Mouse (Mus musculus) testis, postnatal 10 days (tissue): Measurements from ENCODE around the gene Cmss1.

ENCODE experiments used
- DNase-seq: peaks from one replicate; pipeline ENCODE4 v3.0.0; 2021; ENCODE audit warnings: low spot score

The Cmss1 gene

DNA sequence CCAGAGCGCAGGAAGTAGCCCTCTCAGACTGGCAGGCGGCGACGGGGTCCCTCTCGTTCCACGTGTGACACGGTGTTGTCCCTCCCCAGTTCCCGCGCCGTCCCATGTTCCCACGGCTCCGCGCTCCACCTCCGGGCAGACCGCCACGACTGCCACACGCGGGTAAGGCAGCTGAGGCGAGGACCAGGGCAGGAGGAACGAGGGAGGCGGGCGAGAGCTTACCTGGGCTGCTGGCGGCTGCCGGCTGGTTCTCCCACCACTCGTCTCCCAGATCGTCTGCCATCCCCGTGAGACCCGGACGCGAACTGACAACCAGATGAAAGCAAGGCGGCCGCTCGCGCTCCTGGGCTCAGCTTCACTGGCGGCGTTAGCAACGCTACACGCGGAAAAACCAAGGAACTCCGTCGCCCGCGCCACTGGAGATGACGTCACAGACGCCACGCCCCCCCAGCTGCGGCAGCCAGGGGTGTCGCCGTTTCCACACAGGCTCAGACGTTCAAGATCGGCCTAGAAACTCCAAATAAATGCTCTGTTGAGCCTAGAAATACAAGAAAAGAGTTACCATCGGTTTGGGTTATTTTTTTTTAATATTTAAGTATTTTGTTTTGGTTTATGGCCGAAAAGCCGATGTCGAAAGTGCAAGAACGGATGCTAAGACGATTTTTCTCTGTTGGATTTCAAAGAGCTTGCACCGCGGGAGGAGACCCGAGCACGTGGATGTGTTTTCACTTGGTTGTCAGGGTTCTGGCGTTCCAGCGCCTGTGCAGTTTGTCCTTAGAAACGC lies at the start of gene Cmss1:
Gene Cmss1, minus strand, starts transcription at position 421 of the 784 bp plus-strand sequence.
- DNase-seq, result peak; percentile 94

DNA sequence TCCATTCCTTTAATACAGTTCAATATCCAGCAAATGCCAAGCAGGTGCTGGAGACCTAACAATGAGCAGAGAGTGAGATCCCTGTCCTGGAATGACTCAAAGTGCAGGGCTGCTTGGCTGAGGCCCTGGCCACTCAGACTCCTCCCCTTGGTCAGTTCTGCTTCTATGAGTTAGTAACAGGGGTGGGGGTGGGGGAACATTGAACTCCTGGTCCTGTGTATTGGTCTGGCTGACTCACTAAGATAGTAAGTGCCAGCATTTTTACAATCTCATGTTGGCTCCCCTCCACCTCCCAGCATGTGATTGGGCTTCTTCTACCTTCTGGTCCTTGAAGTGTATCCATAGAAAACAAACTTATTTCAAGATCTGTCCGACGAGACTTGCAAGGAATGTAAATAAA lies 43.2 kb upstream of the Cmss1 start:
- DNase-seq, result no peak

DNA sequence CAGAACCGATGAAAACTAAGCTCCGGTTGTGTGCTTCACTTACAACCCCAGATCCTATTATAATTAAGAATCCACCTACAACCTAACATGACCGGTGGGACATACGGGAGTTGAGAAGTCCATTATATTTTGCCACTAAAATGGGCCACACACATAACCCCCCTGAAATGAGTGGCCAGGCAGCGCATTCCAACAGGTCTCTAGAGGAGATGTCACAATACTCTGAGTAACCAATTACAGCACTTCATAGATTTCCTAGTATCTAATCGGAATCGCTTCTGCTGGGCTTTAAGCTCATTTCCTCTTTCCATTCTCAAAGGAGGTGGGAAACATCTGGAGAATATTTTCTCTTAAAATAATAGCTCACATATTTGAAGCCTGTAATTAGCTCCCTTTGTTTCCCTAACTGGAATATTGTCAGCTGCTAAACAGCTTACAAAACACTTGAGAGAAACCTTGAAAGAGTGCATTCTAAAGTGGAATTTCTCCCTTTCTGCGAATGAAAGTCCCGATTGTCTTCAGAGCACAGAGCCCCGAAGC lies 34.8 kb upstream of the Cmss1 start:
- no peak for DNase-seq

DNA sequence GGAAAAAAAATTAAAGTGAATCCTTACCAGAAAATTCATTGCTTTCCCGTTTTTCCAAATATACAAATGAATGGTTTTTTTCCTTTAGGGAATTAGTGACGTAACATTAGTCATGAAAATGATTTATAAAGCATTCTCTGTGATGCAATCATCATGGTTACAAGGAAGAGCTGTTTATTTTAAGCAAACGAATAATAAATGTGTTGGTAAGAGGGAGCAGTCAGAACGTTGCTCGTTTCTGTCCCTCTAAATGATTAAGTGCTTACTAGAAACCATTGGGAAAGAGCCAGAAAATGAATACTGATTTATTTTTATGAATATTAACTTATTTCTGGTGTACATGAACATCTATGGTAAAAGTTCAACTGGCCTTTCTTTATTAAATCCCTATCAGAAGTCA lies 28.1 kb upstream of the Cmss1 start:
- no peak for DNase-seq

DNA sequence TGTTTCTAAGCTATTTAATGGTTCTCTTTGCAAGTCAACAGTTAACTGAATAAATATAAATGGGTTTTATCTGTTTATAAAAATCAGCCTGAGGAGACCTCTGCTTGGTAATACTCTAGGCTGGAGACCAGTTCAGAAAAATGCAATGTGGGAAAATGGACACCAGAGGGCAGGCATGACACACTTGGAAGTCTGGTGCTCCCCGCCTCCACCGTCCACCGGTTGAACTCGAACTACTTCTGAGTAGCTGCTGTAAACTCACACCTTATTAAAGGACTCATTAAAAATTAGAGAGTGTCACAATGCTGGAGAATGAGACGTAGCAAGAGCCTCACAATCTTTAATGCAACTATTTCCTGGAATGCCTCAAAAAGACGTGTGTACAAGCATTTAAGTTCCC lies 27.5 kb upstream of the Cmss1 start:
- DNase-seq, result peak; percentile 80

DNA sequence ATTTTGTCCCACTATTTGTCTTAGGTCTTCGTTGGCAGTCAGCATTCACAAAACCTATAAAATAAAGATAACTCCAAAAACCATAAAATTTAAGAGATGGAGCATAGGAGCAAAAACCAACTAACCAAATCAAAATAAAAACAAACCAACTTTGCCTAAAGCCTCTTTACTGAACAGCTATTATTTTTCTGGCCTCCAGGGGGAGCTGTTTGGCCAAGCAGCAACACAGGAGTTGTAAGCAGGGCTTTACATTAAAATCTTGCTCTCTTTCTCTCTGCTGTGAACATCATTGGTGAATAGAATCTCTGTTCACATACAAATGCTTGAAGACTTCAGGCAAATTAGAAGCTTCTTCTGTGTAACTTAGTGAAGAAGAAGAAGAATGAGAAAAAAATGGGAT lies 5.1 kb upstream of the Cmss1 start:
- DNase-seq, result peak; percentile 49

DNA sequence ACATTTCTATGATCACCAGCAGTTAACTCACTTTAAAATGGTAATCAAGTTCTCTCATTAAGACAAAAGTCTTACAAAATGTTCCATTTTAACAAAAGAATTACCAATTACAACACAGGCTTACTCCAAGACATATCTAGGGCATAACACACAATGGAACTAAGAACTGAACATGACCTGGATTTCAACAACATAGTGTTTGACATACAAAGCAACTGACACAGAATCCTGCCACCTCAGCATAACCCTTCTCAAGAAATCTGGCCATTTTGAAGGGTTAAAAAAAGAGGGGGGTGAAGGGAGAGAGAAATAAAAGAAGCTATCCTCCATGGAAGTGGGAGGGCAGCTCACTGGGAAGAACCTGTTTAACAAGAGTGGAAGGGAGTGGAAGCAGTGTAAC lies 5.6 kb downstream of the Cmss1 start:
- no peak for DNase-seq

DNA sequence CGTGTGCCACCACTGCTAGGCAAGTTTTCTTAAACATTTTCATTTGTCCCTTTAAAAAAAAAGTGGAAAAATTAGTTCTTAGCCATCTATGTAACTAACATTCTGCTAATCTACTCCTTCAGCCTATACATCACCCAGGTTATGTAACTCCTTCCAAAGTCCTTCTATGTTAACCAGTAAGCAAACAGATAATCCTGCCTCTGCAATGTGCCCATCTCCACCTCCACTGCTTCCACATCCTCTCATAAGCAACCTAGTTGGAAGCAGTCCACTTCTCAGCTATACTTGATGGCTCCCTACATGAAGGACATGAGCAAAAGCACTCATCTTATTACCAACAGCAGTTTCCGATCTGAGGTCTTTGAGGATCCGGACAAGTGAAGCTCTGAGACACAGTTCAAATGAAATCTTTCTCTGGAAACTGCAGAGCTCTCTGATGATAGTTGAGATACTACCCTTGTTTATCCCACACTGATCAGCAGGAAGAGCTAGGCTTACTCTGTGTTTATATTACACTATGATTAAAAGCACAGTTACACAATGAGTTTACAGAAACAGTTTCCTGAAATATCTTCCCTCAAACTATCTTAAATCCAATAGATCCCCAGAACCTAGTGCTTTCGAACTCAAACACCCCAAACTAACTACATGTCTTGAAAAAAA lies 9.2 kb downstream of the Cmss1 start:
- no peak for DNase-seq

DNA sequence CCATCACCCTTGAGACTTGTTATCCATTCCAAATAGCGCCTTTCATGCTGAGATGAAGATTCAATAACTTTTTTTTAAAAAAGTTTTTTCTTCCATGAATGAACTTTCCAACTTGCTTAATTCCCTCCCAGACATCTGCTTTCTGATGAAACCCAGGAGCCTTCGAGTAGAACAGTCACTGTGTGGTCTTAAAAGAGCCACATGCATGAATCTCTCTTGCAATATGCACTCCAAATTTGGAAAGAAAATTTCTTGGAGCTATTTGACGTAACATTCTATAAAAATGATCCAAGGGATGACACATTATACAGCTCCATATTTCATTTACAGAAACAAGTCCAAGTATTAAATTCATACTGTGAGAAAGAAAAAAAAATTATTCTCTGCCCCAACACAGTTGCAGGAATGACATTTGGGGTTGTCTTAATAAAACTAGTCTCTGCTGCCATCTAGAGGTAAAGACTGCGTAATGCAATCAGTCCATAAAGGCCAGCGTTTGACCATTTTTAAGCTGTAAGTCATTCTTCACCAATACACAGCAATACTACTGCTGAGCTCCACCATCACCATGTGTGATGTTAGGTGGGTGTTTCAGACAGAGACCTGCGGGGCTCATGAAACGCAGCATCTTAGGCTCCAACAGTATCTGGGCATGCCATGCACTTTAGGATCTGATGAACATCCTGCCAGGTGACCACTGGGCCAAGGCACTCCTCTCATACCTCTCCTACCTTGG lies 13.1 kb downstream of the Cmss1 start:
- DNase-seq, result no peak

DNA sequence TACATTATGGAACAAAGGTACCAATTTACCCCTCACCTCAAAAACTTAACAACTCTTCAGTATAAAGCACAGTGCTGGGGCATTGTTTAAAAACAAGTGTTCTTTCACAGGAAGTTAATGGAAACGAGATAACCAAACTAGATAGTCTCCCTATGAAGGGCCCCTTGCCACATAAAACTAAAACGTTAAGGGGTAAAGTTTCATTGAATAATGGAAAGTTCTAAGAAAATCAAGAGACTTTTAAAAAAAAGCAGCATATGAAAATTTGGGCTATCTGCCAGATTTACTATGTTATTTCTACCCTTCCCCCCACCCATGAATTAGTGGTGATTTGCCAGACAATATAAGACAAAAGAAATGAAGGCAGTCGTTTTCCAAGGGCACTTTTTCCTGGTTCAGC lies 21.5 kb downstream of the Cmss1 start:
- no peak for DNase-seq

DNA sequence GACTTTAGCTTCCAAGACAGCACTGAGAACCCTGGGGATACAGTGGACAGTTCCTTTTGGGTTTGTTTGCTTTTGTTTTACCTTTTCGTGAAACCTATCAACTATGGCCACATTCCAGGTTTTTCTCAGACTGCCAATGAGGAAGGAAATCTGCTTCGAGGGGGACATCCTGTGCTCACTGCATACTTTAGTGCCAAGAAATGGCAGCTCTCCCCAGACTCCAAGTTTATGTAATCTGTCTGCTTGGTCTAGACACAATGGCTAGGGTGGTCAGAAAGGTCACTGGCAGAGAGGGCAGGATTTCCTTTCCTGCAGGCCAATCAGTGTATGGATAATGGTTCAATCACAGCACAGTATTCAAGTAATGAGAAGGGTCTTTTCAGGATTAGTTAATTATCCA lies 24.7 kb downstream of the Cmss1 start:
- DNase-seq, result no peak

DNA sequence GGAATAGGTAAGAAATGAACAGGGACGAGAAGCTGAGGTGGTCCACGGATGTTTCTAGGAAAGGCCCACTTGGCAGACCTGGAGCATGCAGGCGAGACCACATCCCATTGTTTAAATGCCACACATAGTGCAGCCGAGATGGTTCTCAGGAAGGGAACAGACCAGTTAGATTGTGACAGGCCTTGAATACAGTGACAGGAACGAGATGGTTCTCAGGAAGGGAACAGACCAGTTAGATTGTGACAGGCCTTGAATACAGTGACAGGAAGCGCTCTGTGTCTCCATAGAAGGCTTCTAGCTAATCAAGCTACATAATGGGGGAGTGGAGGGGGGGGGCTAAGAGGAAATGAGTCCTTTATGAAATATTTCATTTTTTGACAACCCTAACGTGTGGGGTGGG lies 26.6 kb downstream of the Cmss1 start:
- DNase-seq, result no peak

DNA sequence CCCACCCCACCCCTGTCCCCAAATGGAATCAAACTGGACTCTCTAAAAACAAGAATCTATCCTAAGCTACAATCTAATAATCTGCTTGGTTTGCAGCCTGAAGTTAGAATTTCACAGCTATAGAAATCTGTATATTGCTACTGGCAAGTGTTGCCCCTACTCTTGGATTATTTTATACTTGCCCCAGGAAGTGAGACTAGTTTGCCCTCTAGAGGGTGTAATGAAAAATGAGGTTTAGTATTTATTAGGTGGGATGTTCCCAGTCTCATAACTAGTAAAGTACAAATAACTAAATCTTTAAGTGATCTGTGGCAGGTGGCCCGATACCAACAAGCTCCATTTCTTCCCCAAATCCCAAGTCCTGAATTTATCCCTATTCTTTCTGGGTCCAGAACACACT lies 29.1 kb downstream of the Cmss1 start:
- no peak for DNase-seq

DNA sequence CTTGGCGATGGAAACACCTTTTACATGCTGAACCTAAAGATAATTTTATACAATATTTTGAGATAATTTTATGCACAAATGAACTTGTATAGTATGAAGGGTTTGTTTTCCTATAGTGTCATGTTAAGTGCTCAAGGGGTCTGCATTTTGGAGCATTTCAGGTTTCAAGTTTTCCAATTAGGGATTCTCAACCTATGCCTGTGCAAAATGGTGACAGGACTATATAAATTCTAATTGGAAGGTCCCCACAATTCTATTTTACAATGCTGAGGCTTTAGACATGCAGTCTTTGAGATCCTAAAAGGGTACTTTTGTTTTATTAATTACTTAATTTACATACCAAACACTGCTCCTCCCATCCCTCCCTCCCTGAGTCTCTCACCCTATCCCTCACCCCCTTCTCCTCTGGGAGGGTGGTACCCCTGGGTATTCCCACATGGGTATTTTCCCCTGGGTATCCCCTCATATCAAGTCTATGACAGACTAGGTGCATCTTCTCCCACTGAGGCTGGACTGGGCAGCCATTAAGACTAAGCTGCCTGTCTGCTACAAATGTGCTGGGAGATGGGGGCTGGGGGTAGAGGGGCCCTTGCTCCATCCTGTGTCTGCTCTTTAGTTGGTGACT lies 30.8 kb downstream of the Cmss1 start:
- DNase-seq, result no peak

DNA sequence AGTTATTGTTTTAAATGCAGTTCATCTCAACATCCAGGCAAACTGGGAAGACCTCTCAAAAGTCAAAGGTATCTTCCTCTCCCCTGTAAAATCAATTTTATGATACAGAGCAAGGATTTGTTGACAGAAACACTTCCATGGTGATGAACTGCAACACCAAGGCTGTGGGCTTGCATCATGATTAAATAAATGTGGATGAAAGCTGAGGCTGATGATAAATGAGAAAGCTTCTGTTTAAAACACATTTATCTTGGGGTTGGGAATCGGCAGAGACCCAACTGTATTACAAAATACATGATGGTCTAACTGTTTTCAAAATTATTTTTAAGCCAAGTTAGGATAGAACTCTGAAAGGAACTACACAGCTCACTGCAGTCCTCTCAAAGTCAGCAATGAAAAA lies 32.8 kb downstream of the Cmss1 start:
- no peak for DNase-seq

DNA sequence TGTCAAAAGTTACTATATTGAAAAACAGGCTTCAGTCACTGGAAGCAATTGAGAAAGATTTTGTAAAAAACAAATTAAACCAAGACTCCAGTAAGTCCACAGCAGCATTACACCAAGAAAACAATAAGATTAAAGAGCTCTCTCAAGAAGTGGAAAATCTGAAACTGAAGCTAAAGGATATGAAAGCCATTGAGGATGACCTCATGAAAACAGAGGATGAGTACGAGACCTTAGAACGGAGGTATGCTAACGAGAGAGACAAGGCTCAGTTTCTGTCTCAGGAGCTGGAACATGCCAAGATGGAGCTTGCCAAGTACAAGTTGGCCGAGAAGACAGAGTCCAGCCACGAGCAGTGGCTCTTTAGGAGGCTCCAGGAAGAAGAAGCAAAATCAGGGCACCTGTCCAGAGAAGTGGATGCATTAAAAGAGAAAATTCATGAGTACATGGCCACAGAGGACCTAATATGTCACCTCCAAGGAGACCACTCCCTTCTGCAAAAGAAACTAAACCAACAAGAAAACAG lies 35.8 kb downstream of the Cmss1 start:
- DNase-seq, result no peak

DNA sequence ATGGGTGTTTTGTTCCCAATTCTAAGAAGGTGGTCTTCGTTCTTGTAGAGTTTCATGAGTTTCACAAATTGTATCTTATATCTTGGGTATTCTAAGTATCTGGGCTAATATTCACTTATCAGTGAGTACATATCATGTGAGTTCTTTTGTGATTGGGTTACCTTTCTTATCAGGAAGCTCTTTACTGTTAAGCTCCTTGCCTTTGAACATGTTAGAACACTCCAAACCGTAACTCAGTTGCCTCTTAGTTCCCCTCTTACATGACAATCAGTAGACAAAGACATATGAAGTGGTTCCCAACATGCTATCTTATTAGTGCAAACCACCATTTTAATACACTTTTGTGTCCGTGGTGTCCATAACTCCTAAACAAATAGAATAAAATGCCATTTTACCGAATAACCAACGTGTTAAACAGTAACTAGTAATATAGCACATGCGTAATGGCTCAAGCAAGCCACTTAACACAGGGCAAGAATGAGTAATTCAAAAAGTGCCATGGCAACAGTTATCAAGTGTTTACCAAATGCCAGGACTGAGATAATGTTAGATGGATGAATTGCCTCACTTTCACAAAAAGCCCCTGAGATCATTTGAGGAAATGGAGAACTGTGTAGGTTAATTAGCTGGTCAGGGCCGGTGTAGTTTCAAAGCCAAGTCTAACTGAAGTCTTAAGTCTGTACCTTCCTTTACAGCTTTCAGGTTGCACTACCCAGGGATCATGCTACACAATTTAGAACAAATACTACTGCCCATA lies 37.8 kb downstream of the Cmss1 start:
- no peak for DNase-seq

DNA sequence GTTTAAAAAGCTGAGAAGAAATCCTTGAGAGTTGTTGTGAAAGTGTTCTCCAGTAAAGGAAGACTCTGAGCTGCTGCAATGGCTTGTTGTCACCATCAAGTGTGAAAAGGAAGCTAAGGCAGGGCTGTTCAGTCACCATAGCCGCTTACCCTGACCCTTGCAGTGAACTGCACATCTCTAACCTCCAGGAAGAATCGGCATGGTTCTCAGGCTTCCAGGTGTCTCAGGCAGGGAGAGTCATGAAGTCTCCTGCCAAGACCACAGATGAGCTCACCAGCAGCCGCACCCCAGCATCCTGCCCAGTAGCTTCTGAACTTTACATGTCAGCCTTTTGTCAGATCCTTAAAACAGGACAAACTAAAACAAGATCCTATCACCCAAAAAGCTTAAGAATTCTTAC lies 40.4 kb downstream of the Cmss1 start:
- DNase-seq, result no peak

DNA sequence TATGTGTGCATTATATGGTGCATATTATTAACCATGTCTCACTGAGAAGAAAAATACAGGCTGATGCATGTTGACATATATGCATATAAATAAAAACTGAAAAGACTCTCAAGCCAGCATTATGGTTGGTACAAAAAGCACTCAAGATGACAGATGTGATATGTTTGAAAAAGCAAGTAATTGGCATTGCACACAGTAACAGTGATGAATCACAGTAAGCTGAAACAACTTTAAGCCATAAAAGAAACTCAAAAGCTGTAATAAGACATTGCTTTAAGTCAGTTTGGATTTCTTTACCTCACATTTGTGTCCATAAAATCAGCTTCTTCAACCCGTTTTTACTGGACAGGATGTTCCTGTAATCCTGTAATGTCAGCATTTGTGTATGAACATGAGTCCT lies 41.9 kb downstream of the Cmss1 start:
- DNase-seq, result no peak

DNA sequence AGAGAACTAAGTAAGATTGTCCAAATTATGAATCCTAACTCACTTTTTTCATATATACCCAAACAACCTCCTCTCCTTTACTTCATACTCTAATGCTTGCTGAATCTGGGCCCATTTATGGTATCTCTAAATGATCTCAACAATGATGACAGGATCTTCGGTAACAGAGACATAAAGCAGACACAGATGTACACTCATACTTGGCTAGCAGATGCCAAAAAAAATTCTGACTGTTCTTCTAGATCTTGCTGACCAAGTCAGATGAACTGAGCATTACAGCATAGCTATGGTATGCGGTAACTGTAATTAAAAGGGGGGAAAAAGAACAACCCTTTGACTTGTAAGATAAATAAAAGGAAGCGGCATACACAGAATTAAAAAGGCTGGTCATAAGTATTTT lies 43.2 kb downstream of the Cmss1 start:
- DNase-seq, result no peak

DNA sequence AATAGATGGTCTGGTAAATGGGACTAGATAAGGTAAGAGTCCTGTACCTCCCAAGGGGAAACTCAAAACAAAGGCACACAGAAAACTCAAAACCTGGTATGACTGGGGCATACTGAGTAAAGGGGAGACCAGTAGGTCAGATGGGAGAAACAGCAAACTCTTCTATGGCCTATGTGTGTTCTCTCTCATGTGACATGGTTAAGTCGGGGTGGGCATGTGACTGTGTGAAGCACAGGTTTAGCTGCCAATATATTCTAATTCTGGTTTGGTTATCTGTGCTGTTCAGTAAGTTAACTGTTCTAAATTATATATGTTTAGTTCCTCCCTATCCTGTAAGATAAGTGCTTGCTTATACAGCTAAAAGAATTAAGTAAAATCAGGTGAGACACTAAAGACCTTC lies 46.5 kb downstream of the Cmss1 start:
- DNase-seq, result no peak

DNA sequence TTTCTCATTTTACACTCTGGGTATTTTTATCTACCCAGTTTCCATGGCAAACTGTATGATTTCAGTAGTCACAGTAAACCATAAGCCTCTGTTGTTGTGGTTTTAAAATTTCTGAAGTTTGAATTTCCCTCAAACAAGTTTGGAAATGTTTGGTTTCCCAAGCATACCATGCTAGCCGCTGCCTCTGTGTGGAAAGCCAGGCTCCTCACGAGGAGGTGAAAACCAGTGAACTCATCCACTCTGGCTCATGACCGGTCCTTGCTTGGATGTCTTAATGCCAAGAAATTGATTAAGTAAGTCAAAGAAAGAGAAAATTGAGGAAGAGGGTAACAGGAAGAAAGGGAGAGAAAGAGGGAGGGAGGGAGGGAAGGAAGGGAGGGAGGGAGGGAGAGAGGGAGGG lies 48.4 kb downstream of the Cmss1 start:
- no peak for DNase-seq
